Mouse (Mus musculus): ENCODE data around the gene Skap1.

DNA sequence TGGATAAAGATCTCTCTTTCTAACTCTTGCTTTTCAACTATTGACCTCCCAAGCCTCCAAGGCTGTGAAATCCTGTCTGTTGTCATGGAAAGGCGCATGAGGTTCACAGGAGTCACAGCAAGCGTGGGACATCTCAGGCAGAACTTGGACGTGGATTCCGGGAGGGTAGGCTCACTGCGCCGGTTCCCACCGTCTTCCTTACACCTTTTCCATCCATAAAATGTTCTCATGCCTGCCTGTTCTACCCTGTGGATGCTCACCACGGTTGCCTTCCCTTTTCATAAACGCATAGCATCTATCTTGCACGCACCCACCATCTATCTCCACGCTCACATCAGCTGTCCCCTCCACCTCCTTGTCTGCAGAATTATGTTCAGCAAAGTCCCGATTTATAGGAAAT is 276.4 kb downstream of the Skap1 start:
- TF ChIP-seq CTCF (IDR thresholded peaks at IDR 0.05; ENCODE audit: extremely low read depth, insufficient read depth, low read length) (no peak), POLR2A (IDR thresholded peaks at IDR 0.05; ENCODE audit: extremely low read depth, insufficient read depth, low read length) (no peak)
